Mouse (Mus musculus): ENCODE data around the gene Olfr692.
"Not testable (repeated sequence)": the region's sequence is repeated elsewhere in the genome, so short reads cannot be mapped to it uniquely, and the experiment has no call there.

Gene Olfr692

DNA sequence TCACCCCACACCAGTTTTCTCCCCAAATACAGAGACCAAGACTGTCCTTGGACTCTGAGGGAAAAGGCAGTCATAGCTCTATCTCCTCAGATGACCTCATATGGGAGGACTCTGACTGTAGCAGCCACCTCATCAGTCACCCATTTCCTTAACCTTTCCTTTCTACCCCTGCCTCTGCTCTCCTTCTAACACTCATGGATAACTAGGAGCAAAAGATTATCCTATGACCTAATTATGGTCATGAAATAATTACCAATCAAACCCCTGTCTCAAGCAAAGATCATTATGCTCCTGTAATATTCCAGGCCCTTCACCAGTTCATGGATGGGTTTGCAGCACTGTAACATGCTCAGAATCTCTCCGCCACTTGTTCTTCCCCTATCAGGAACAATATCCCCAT, at the start of gene Olfr692:
TSS of gene Olfr692 (plus strand) at position 301 of the 400 bp plus-strand sequence.
- DNase-seq (ENCODE audit: low spot score in 2 of 2): no peak

DNA sequence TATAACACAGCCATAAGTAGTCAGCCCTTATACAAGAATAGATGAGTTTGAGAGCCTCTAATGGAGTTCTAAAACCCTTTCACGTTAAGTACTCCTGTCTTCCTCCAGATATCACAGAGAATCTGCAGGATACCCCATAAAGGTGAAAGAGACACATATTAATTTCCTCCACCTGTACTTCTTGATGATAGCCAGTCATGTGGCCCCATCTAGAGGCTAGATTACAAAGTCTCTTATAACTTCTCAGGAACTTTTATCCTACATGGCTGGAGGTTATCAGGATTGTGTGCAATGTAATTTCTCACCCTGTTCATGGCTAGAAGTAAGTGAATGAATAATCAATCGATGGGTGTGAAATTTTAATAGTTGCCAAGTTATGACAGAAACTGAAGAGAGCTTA, 42.7 kb upstream of the Olfr692 start:
- DNase-seq (ENCODE audit: low spot score in 2 of 2): no peak

DNA sequence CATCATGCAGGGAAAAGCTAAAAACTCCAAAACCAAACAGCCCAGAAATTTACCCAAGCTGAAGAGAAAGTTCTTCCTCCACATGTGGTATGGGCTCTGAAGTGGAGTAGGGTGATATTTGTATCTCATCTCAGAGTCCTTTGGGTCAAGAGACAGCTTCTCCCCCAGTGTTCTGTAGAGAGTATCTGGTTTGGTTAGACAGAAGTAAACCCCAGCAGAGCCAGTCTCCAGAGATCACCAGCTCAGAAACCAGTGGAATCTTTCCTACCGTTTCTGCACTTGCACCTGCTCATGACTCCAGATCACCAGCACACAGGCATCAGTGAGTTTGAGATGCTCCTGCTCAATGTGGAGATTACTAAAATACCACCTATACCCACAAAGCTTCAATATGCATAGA, 34.0 kb upstream of the Olfr692 start, which contains the start of gene Olfr690:
TSS of gene Olfr690 (minus strand) at position 101 of the 400 bp plus-strand sequence.
- DNase-seq (ENCODE audit: low spot score in 2 of 2): no peak

DNA sequence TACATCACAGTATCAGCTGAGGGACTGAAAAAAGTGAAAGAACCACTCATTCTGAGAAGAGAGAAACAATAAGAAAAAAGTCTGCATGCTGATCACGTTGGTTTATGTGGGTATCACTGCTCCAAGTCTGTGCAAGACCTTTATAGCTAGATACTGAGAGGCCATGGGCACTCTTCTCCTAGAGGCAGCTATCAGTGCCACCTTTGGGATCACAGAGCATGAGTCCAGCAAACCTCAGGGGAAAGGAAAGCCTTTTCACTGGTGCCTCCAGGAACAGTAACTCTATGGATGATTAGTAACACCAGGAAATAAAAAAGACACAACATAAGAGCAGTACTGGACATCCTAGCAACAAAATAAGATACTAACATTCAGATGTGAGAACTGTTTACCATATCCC, 25.9 kb upstream of the Olfr692 start, which contains the start of gene Olfr691:
TSS of gene Olfr691 (minus strand) at position 101 of the 400 bp plus-strand sequence.
- no peak for DNase-seq (ENCODE audit: low spot score in 2 of 2)

DNA sequence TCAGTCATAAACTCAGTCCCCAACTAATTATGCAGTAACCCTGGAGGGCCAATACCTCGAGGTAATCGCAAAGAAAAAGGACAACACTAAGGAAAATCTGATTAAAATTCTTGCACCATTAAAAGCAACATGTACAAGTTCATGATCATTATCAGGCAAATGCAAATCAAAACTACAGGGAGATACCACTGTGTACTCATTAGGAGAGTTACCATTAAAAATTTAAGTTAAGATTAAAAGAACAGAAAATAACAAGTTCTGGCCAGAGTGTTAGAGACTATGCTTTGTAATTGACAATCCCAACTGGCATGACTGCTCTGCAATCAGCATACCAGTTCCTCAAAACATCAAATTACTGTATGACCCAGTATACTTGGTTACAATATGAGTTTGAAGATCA, 25.3 kb upstream of the Olfr692 start:
- no peak for DNase-seq (ENCODE audit: low spot score in 2 of 2)

DNA sequence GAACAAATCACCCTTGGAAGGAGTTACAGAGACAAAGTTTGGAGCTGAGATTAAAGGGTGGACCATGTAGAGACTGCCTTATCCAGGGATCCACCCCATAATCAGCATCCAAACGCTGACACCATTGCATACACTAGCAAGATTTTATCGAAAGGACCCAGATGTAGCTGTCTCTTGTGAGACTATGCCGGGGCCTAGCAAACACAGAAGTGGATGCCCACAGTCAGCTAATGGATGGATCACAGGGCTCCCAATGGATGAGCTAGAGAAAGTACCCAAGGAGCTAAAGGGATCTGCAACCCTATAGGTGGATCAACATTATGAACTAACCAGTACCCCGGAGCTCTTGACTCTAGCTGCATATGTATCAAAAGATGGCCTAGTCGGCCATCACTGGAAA, 12.0 kb upstream of the Olfr692 start:
- not testable (repeated sequence) for DNase-seq (ENCODE audit: low spot score in 2 of 2)

DNA sequence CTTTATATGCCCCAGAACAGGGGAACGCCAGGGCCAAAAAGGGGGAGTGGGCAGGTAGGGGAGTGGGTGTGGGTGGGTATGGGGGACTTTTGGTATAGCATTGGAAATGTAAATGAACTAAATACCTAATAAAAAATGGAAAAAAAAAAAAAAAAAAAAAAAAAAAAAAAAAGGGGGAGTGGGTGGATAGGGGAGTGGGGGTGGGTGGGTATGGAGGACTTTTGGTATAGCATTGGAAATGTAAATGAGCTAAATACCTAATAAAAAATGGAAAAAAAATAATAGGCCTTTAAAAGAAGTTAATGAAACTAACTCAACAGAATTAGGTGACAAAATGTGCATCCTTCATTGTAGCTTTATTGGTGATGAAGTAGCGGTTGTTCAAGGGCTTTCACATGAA, 11.5 kb upstream of the Olfr692 start:
- not testable (repeated sequence) for DNase-seq (ENCODE audit: low spot score in 2 of 2)

DNA sequence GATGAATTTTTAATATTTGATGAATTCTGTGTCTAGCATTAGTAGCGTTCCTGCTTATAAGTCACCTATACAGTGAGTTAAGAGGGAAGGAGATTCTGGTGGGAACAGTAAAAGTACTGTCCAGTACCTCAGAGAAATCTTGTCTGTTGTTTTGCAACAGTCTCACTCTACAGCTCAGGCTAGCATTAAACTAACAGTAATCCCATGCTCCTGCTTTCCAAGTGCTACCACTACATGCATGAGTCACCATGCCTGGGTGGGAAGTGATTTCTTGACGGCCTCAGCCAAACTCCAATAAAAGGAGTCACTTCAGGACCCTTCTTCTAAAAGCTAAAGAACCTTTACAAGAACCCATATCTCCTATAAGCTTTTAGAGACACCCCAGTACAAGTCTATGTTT, 6.3 kb upstream of the Olfr692 start:
- DNase-seq (ENCODE audit: low spot score in 2 of 2): no peak

DNA sequence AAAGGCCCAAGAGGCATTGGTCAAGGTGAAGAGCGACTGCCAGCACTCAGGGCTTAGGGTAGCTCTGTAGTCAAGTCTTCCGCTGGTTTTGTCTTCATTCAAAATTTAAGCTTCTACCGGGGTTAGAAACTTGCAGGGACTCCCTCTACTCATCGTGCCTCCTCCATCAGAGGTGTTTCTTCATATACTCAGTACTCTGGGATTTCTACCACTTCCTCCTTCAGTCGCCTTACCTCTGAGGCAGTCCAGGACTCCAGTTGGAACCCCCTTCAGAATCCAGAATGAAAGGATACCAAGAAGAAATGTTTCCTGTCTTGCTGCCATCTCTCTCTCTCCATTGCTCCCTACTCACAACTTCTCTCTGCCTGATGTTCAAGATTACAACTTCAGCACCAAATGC, 762 bp upstream of the Olfr692 start:
- DNase-seq (ENCODE audit: low spot score in 2 of 2): no peak

DNA sequence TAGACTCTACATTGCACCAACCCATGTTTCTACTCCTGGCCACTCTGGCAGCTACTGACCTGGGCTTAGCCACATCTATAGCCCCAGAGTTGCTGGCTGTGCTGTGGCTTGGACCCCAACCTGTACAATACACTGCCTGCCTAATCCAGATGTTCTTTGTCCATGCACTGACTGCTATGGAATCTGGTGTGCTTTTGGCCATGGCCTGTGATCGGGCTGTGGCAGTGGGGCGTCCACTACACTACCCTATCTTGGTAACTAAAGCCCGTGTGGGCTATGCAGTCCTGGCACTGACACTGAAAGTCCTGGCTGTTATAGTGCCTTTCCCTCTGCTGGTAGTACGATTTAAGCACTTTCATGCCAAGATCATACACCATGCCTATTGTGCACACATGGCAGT, 491 bp downstream of the Olfr692 start:
- DNase-seq (ENCODE audit: low spot score in 2 of 2): no peak

DNA sequence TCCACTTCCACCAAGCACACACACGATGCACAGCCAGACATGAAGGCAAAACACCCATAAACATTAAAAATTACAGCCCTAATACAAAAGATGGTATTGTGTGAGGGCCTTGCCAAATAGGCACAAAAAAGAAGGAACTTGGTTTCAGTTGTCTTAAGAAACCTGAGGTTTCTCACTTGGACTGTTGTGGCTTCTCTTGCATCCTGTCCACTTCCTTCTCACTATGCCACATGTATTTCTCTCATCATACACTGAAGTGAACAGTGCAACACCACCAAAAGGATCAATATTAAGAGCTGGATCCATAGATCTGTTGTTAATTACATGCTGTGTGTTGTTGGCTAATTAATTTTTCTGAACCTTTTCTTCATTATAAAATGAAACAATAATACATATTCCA, 4.9 kb downstream of the Olfr692 start:
- no peak for DNase-seq (ENCODE audit: low spot score in 2 of 2)

DNA sequence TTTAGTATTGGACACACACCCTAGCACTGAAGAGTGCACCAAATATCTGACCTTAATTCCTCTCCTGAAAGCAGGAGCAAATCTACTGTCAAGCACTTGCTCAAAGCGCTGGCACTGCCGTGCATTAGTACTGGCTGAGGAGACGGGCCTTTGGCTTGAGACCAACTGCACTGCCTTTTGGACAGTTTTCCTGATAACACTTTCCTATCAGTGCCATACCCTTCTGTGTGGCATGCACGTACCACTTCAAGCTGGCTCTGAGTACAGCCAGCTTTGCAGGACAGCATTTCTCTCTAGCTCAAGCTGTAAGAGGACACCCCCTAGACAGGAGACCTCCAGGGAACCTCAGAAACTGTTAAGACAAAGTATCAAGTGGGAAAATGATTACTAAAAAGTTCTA, 5.5 kb downstream of the Olfr692 start:
- DNase-seq (ENCODE audit: low spot score in 2 of 2): no peak

DNA sequence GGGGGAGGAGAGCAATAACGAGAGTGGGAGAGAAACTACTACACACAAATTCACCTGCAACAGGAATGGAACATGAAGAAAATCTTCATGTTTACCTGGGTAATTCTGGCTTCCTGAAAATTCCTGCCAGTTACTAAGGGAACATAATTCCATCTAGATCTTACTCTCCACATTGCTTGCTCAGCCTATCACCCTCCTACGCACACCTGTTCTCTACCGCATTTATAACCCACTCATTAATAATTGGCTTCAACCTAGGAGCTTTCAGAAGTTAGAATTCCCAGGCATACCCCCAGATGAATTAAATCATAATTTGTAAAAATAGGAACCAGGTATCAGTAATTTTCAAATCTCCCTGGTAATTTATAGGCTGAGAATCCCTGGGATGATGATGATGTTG, 5.9 kb downstream of the Olfr692 start:
- no peak for DNase-seq (ENCODE audit: low spot score in 2 of 2)

DNA sequence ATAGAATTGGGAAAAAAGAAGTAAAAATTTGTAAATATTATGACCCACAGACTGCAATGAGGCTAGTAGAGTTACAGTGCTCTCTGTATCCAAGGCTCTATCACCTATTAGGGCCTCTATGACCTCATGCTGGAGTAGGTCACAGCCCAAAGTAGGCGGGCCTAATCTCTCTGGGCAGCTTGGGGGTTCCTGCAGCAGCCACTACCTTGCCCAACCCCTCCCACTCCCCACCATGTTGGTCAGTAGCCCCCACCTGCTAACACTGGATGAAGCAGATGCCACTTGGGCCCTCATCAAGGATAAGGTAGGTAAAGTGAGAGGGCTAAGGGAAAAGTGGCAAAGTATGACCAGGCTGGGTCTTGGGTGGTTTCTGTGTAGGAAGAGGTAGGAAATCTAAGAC, 6.8 kb downstream of the Olfr692 start, which contains the start of gene Gm5901:
TSS of gene Gm5901 (plus strand) at position 173 of the 400 bp plus-strand sequence.
- DNase-seq (ENCODE audit: low spot score in 2 of 2): no peak

DNA sequence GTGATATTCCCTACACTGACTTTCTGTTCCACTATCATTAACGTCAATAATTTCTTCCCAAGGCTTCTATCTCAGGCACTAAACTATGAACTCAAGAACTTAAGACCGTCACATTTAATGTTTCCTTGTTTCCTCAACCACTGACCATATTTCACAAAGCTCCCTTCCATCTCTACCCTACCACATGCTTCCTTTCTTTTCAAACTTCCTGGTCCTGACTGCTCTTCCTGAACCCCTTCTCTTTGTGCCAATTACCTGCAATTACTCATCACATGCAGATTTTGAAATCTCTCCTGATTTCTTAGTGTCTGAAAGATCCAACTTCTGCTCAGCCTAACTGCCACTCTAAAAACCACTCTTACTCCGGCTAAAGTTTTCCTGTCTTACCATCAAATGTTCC, 12.3 kb downstream of the Olfr692 start:
- no peak for DNase-seq (ENCODE audit: low spot score in 2 of 2)

DNA sequence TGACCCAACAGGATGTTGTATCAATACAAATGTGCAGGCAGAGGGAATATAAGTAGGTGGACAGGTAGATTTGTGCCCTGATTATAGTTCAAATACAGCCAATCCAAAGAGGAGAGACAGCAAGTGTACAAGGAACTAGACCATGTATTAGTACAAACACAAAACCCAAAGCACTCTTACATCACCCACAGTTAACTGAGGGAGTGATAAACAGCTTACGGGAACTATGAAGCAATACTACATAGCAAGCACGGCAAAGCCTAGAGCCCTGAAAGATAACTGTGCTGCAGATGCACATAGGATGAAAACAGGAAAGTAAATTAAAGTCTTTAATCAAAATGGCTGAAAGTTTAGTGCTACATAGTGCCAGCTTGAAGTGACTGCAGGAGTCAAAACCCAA, 19.7 kb downstream of the Olfr692 start:
- DNase-seq (ENCODE audit: low spot score in 2 of 2): no peak

DNA sequence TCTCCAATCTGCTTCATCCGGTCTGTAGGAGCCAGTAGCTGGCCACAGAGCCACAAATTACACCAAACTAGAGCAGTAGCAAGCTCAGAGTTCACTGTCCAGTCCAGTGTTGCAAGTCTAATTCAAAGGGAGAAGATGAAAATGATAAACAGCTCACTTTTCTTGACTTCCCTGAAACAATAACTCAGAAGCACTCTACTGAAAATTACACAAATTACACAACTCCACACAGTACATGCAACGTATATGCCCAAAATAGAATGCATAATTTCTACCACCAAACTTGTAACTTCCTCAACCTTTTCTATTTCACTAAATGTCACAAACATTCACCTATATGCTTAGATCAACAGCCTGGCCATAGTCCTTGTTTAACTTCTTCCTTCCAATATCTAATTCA, 22.2 kb downstream of the Olfr692 start:
- no peak for DNase-seq (ENCODE audit: low spot score in 2 of 2)

DNA sequence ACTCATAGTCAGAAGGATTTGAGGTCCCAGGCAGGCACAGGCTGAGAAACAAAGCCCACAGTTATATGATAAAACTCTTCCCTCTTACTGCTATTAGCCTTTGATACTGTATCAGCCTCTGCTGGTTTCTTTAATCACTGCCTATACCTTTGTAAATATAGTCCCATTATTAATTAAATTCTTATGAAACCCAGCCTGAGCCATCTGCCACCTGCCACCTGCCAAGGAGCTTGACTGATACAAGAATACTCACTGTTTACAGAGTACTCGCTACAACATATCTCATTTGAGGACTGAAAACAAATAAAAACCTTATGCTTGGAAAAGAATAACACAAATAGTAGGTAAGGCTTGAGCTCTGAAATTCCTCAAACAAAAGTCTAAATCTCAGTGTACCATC, 26.6 kb downstream of the Olfr692 start:
- DNase-seq (ENCODE audit: low spot score in 2 of 2): no peak

DNA sequence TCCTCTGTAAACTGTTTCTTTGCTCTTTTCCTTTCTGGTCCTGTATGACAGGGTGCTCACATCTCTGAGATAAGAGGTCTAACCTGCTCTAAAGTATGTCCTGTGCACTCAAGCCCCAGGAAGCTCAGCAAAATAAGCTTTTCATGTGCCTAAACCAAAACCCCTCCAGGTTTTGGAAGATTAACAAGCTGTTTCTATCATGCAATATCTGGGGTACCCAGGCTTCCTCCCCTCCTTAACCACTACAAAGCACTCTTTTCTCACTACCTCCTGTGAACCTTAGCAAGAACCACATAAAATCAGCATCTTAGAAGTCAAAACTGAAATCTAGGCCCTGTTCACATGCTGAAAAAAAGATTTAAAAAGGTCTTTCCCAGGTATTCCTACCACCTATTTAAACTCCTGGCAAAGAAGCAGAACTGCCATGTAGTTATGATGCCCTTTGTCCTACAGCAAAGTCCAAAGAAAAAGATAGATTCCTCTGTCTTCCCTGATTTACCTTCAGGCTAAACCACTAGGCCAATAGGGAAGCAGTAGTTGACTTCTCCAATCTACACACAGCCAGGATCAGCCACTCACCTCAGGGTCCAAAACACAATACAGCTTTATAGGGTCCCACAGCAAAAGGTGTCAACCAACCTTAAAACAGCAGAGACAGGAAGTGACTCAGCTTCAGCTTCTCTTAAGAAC, 27.2 kb downstream of the Olfr692 start:
- DNase-seq (ENCODE audit: low spot score in 2 of 2): no peak

DNA sequence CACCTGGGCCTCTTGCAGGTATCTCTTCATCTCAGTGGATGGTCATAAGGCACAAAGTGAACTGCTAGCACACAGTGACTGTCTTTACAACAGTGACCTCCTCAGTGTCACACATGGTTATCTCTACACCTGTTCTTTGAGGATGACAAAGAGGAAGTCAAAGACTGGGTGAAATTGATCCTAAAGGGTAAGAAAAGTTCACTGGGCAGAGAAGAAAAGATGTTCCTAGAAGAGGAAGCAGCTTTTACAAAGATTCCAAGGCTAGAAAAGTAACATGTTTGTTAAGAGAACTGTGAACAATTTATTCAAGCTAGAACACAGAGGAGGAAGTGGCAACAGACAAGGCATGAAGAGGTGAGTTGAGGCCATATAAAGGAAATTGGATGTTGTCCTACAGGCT, 28.1 kb downstream of the Olfr692 start:
- no peak for DNase-seq (ENCODE audit: low spot score in 2 of 2)

DNA sequence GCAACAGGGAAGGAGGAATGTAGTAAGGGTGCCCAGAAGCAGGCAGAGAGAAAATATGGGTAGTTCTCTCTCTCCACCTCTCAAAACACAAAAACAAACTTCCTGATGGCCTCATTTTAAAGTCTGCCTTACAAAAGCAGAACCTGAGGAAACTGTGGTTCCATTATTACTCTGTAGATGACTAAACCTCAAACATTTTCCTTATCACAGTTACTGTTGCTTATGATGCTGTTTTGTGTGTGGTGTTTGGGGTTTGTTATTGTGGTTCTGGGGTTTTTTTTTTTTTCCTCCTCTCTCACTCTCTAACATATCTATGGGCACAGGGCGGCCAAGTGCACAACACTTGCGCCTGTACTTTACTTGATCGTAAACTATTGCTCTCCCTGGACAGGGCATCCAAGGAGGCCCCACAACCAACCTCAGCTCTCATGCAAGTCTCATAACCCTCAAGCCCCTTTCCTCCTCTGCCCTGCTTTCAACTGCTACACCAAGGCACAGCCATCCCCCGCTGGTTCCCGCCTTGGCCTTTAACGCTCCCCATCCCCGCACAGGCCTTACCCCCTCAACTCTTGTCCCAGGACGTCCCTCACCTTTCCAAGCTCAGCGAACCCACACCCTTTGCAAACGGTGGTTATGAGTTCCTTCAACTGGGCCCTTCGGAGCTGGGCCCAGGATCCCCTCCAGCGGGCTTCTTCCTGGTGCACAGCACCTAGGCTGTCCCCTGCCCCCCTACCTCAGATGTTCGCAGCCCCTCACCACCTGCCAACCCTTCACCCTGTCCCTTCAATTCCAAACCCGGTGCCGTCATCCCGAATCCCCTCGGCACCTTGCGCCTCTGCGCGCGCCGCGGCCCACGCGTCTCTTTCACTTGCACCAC, 31.3 kb downstream of the Olfr692 start:
- no peak for DNase-seq (ENCODE audit: low spot score in 2 of 2)

DNA sequence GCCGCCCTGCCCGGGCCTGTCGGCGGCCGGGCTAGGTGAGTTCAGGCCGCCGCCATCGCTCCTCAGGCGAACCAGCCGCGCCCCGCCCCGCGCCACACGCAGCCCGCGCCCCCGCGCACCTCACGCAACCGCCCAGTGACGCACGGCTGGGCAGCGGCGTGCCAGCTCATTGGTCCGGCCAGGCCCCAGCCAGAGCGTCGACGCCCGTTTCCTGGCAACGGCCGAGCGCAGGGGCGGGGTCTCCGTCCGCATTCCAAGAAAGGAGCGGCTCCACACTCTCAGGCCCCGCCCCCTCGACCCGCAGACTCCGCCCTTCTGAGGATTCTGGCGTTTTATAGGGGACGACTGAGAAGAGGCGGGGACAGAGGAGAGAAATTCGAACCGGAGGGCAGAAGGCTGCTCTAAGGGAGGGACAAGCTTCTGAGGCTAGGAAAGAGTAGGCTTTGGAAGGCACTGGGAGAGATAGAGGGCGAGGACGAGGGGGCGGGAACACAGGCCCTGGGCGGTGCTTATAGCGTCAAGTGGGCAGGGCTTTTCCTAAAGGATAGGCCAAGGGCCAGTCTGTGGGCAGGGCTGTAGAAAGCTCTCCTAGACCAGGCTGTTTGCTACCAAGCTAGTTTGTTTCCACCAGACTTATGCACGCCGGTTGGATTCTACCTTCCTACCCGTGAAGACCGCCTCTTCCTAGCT, 32.0 kb downstream of the Olfr692 start, which contains the start of gene Fam160a2:
TSS of gene Fam160a2 (minus strand) at position 120 of the 690 bp plus-strand sequence.
- peak; percentile 99 to 100 for DNase-seq (ENCODE audit: low spot score in 2 of 2)

Data from frontal cortex, postnatal 10 days (tissue).